Mouse (Mus musculus) retina, postnatal 7 days (tissue): ENCODE results near the gene Mrgprd.

Source experiments
- DNase-seq: peaks from one replicate; pipeline ENCODE4 v3.0.0-alpha.2; 2012; ENCODE audit warnings: low read depth, low spot score

Gene Mrgprd

GRCm38 (mm10) chr7:145302488-145303285 lies 11.9 kb upstream of the Mrgprd start:
- no peak for DNase-seq

GRCm38 (mm10) chr7:145304153-145304552 lies 10.5 kb upstream of the Mrgprd start:
- no peak for DNase-seq

GRCm38 (mm10) chr7:145307636-145308035 lies 7.0 kb upstream of the Mrgprd start:
- no peak for DNase-seq

GRCm38 (mm10) chr7:145308061-145308675 lies 6.5 kb upstream of the Mrgprd start:
- no peak for DNase-seq

- DNase-seq = no peak
These were observed 5.8 kb upstream of the Mrgprd start for GRCm38 (mm10) chr7:145308866-145309265.

- no peak for DNase-seq
These were observed 4.8 kb upstream of the Mrgprd start for GRCm38 (mm10) chr7:145309877-145310276.

- no peak for DNase-seq
These were observed 4.1 kb upstream of the Mrgprd start for GRCm38 (mm10) chr7:145310526-145310925.

- no peak for DNase-seq
These were observed 2.5 kb upstream of the Mrgprd start for GRCm38 (mm10) chr7:145312137-145312536.

GRCm38 (mm10) chr7:145317522-145317921 lies 2.9 kb downstream of the Mrgprd start:
- DNase-seq = no peak

- no peak for DNase-seq
These were observed 4.8 kb downstream of the Mrgprd start for GRCm38 (mm10) chr7:145319481-145319880.

GRCm38 (mm10) chr7:145323607-145324006 lies 9.0 kb downstream of the Mrgprd start:
- DNase-seq = no peak

- DNase-seq = no peak
These were observed 11.1 kb downstream of the Mrgprd start for GRCm38 (mm10) chr7:145325697-145326096.

- DNase-seq = no peak
These were observed 15.3 kb downstream of the Mrgprd start for GRCm38 (mm10) chr7:145329982-145330381.

- DNase-seq = no peak
These were observed 16.0 kb downstream of the Mrgprd start for GRCm38 (mm10) chr7:145330641-145331040.

- DNase-seq = no peak
These were observed 17.9 kb downstream of the Mrgprd start for GRCm38 (mm10) chr7:145332376-145333041.

- DNase-seq = no peak
These were observed 19.3 kb downstream of the Mrgprd start for GRCm38 (mm10) chr7:145333936-145334335.

- no peak for DNase-seq
These were observed 19.9 kb downstream of the Mrgprd start for GRCm38 (mm10) chr7:145334428-145335027.

- no peak for DNase-seq
These were observed 20.6 kb downstream of the Mrgprd start for GRCm38 (mm10) chr7:145335199-145335598.

- DNase-seq = no peak
These were observed 21.1 kb downstream of the Mrgprd start for GRCm38 (mm10) chr7:145335616-145336332.

- DNase-seq = no peak
These were observed 23.3 kb downstream of the Mrgprd start for GRCm38 (mm10) chr7:145337889-145338288.

GRCm38 (mm10) chr7:145340248-145340904 lies 25.7 kb downstream of the Mrgprd start:
- DNase-seq = no peak
